Mouse (Mus musculus) left cerebral cortex, postnatal 4 days (tissue): ENCODE measurements at regions not wholly inside any gene's neighbourhood (a gene's known extent, or its start where the extent isn't known, plus 50 kb on each side); places are given as distances from the start of the nearest gene placed in this dataset.

Source experiments
- DNase-seq: peaks from one replicate; pipeline ENCODE4 v3.0.0-alpha.2; 2022
- intact Hi-C: fragments of 180-260 bp; cut with DNase I; formaldehyde crosslinking; loops from one replicate; pipeline ENCODE4 v1.15.1; 2025

DNA sequence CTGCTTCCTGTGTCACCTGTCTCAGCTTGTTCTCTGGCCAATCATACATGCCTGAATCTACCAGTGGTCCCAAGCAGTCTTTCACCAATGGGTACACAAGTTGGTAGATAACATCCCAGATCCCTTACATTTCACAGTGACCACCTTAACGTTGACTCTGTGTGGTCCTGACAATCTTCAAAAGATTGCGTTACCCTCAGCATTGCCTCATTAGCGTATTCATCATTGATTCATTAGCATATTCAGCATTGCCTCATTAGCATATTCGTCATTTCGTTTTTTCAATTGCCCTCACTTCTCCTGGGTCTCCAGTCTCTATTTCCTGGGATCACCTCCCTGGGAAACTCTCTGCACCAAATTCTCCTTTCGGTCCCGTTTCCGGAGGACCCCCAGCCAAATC, 55.5 kb upstream of the Habp2 start:
- DNase-seq, result no peak

DNA sequence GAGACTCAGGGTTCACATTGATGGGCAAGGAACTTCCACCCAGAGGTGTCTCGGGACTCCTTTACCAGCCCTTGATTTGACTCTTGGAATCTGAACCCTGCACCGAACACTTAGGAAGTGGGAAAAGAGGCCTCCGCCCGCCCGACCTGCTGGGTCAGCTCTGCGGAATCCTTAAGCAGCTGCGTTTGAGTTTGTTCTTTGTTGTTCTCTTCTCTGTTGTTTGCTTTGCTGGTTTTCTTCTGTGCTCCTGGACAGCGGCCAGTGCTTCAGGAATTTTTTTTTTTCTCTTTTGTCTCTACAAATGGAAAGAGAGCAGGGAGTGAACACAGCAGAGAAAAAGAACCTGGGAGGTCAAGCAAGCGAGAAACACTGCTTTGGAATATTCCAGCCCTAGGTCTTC, 55.1 kb upstream of the Habp2 start:
- no peak for DNase-seq
- intact Hi-C loops, result no loop called here

More for the DNA sequence above, 55.5 kb upstream of the Habp2 start:
- intact Hi-C loops, result no loop called here

DNA sequence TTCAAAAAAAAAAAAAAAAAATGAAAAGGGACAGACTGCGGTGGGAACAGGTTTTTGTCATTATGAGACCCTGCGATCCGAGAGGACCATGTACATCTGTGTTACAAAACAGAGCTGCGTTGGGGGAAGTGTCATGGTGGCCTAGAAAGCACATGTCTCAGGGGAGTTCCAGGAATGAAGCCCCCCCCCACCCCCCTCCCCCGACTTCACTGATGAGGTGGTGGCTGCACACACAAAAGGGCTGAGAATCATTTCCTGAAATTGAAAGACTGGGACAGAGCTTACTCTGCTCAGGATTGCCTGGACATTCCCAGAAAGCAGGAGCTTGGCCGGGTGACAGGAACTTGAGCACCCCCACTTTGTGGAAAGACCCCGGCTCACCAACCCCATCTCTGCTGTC, 54.7 kb upstream of the Habp2 start:
- intact Hi-C loops, result no loop called here

DNA sequence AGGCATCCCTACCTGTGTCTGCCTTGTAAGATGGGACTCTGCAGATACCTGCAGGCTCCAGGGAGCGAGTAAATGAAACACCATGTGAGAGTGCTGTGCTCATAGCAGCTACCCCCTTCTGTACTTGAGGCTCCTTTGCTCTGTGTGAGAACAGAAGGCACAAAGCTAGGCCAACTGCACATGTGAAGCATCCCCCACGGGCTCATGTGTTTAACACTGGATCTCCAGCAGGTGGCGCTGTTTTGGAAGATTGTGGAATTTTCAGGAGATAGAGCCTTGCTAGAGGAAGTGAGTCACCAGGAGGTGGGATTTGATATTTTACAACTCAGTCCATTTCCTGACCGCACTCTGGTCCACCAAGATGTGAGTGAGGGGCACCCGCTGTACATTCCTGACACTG, 54.0 kb upstream of the Habp2 start:
- no peak for DNase-seq
- intact Hi-C loops, result no loop called here

More for the DNA sequence above, 54.7 kb upstream of the Habp2 start:
- no peak for DNase-seq

DNA sequence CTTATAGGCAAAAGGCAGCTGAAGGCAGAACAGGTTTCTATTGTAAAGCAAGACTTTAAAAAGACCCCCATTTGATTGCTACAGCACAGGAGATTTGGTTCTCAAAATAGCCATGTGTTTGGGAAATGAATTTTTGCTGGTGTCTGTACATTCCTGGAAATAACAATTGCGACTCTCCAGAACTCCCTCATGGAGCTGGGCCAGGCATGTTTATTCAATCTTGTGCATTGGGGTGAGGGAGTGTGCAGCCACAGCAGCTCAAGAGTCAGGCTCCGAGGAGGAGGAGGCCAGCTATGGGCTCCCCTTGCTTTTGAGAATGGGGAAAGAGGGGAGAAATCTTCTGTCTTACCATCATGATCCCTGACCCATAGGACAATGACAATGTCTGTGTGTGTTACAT, 51.9 kb upstream of the Habp2 start:
- intact Hi-C loops, result no loop called here
- no peak for DNase-seq
